Mouse (Mus musculus) intestine, embryonic 16.5 days (tissue): ENCODE results near the gene Adcy2. TPM values are rescaled to one million over a fixed set of nuclear protein-coding genes. Genes with fewer than 3 reads are reported as not detected.
A peak's percentile ranks its signal among the peaks of the same experiment; 100 is the strongest.

ENCODE experiments used
- ATAC-seq: fragments of 200-750 bp; cut with Nextera tagmentation; 2 replicates; pipeline ENCODE4 v1.8.0; 2017; ENCODE audit warnings: moderate TSS enrichment, moderate library complexity
- H3K27ac ChIP-seq: fragments of 300-500 bp; sonication (generic); 2 replicates; pipeline ENCODE4 v1.5.1; 2014; ENCODE audit warnings: mild to moderate bottlenecking, low read length
- H3K27me3 ChIP-seq: fragments of 300-500 bp; sonication (generic); replicated peaks from 2 replicates; pipeline ENCODE4 v1.6.1; 2014; ENCODE audit warnings: low read length, control low read depth, mixed read lengths; ENCODE audit not compliant: control insufficient read depth, insufficient read depth
- H3K36me3 ChIP-seq: fragments of 300-500 bp; sonication (generic); 2 replicates; pipeline ENCODE4 v1.6.1; 2014; ENCODE audit warnings: low read length, control low read depth; ENCODE audit not compliant: control insufficient read depth, insufficient read depth
- H3K4me1 ChIP-seq: fragments of 300-500 bp; sonication (generic); 2 replicates; pipeline ENCODE4 v1.6.1; 2014; ENCODE audit warnings: low read length, control low read depth, mixed read lengths; ENCODE audit not compliant: control insufficient read depth, insufficient read depth
- H3K4me2 ChIP-seq: fragments of 300-500 bp; sonication (generic); 2 replicates; pipeline ENCODE4 v1.6.1; 2014; ENCODE audit warnings: low read depth, low read length, control low read depth
- H3K4me3 ChIP-seq: fragments of 300-500 bp; sonication (generic); 2 replicates; pipeline ENCODE4 v1.5.1; 2014; ENCODE audit warnings: mild to moderate bottlenecking, low read length
- H3K9ac ChIP-seq: fragments of 300-500 bp; sonication (generic); 2 replicates; pipeline ENCODE4 v1.6.1; 2014; ENCODE audit warnings: low read depth, low read length
- H3K9me3 ChIP-seq: fragments of 300-500 bp; sonication (generic); 2 replicates; pipeline ENCODE4 v1.6.1; 2016; ENCODE audit warnings: low read length, control low read depth; ENCODE audit not compliant: control insufficient read depth
- WGBS: fragments of 180-500 bp; shearing (Covaris S2); extraction: QIAGEN DNeasy Blood & Tissue Kit; methylation state at CpG from one replicate; pipeline ENCODE4 v1.1.7; 2014; 5-methylcytosine and 5-hydroxymethylcytosine counted together
- polyA plus RNA-seq: library from polyadenylated mRNA; unstranded; fragments of >200 nt; fragmentation: Nextera tagmentation; extraction: Ambion mirVana; gene quantifications from 2 replicates; pipeline ENCODE4 v1.2.1, GENCODE M21; 2015

Adcy2 gene
- polyA plus RNA-seq, 1 experiment from 2014 or later: 1.1 TPM

DNA sequence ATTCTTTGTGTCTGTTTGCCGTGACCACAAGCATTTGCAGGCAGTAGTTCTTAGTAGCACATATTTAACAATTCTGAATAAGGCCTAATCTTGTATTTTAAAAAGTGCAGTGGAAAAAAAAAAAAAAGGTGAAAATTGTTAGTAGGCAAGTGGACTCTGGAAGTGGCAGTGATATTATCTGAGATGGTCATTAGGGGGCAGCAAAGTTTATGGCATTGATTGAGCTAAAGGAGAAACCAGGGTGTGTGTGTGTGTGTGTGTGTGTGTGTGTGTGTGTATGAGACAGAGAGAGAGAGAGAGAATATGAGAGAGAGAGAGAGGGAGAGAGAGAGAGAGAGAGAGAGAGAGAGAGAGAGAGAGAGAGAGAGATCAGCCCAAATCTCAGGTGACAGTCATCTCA is 405.5 kb downstream of the Adcy2 start:
- peaks cover 34% of the 10 kb centered on the region for H3K36me3 ChIP-seq
- no peak for ATAC-seq
- H3K9ac ChIP-seq: no peak overlapping the region
- no peaks in the 10 kb centered on the region for H3K27me3 ChIP-seq
- H3K4me1 ChIP-seq: no peaks in the 10 kb centered on the region
- no peaks in the 10 kb centered on the region for H3K9me3 ChIP-seq
- 84% methylated on average over 1 of the region's 1 CpGs for WGBS
- no peak overlapping the region for H3K27ac ChIP-seq
- H3K4me2 ChIP-seq: no peak overlapping the region
- no peak overlapping the region for H3K4me3 ChIP-seq

DNA sequence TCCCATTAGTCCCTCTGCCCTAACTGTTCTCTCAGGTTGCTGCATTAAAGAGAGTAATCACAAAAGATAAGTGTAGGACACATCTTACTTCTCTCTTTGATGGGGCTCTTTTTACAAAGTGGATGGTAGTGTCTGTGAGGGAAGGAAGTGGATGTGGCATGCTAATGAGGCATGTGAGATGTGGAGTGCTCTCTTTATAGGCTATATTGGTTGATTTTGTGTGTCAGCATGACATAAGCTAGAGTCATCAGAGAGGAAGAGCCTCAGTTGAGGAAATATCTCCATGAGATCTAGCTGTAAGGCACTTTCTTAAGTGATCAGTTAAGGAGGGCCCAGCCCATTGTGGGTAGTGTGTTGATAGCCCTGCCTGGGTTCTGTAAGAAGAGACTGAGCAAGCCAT is 411.0 kb downstream of the Adcy2 start:
- H3K9ac ChIP-seq: no peak overlapping the region
- ATAC-seq: no peak
- no peaks in the 10 kb centered on the region for H3K27me3 ChIP-seq
- no peaks in the 10 kb centered on the region for H3K9me3 ChIP-seq
- peaks cover 44% of the 10 kb centered on the region for H3K36me3 ChIP-seq
- no peak overlapping the region for H3K4me2 ChIP-seq
- H3K27ac ChIP-seq: no peak overlapping the region
- 0 out of 2 replicates have a peak, but pooled peaks cover 2% of the 10 kb centered on the region for H3K4me1 ChIP-seq
- H3K4me3 ChIP-seq: no peak overlapping the region

DNA sequence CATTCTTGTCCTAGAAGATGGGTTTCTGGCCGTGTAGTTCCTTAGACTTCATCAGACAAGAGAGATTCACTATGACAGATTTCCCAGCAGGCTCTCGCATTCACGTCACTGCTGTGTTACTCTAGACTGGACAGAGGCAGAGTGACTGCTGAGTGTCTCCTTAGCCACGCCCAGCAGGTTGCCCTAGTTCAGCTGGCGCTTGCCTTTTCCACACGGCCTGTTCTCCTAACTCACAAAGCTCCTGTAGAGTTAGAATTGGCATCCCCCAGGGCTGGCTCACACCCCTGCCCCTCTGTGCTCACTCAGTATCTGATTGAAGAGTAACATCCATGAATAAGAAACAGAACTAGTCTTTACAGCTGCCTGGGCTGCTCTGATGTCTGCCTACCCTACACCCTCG is 413.9 kb downstream of the Adcy2 start:
- Histone ChIP-seq H3K4me1 (peaks cover 8% of the 10 kb centered on the region; the same call in 1 of the 2 replicates), H3K9me3 (no peaks in the 10 kb centered on the region), H3K4me3 (no peak overlapping the region), H3K27me3 (no peaks in the 10 kb centered on the region), H3K9ac (no peak overlapping the region), H3K36me3 (peaks cover 24% of the 10 kb centered on the region; the same call in 1 of the 2 replicates), H3K4me2 (no peak overlapping the region), H3K27ac (no peak overlapping the region)
- WGBS: 84% methylated on average over 7 of the region's 7 CpGs
- ATAC-seq: no peak

DNA sequence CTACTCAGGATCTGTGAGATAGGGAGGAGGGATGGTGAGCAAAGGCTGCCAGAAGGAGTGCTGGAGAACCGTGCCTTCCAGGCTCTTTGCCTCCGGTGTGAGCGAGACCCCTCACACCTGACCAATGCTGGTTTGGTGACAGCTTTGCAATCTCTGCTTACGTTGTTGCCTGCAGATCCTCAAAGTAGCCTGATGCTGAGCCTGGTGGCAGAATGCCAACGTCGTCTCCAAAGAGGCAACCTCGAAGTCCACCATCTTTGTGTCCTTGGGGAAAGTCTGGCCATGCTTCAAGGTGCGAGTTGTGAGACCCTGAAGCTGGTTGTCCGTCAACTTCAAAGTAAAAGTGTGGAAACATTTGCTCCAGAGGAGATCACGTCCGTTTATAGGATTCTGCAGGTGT is 415.4 kb downstream of the Adcy2 start:
- Histone ChIP-seq H3K36me3 (peaks cover 12% of the 10 kb centered on the region; the same call in 1 of the 2 replicates), H3K27me3 (no peaks in the 10 kb centered on the region), H3K4me3 (no peak overlapping the region), H3K27ac (no peak overlapping the region), H3K9me3 (no peaks in the 10 kb centered on the region), H3K9ac (no peak overlapping the region), H3K4me1 (peaks cover 8% of the 10 kb centered on the region; the same call in 1 of the 2 replicates), H3K4me2 (no peak overlapping the region)
- no peak for ATAC-seq
- WGBS: 91% methylated on average over 11 of the region's 11 CpGs

DNA sequence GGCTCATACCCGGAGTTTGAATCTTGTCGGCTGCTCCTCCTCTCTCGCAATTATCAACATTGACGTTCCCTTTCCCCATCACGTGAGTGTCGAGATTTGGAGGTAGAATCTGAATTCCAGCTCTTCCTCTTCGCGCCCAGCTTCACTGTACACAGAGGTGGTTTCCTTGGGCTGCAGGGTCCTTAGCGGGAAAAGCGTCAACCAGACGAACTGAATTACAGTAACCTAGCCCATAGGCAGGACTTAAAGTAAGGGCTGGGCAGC is 416.9 kb downstream of the Adcy2 start:
- H3K4me3 ChIP-seq: peak overlapping the region; percentile 88
- H3K4me1 ChIP-seq: peaks cover 8% of the 10 kb centered on the region; the same call in 1 of the 2 replicates
- 0% methylated on average over 11 of the region's 11 CpGs for WGBS
- ATAC-seq: peak; percentile 17
- no peaks in the 10 kb centered on the region for H3K27me3 ChIP-seq
- H3K9me3 ChIP-seq: no peaks in the 10 kb centered on the region
- H3K4me2 ChIP-seq: peak overlapping the region; percentile 82
- H3K9ac ChIP-seq: peak overlapping the region; percentile 85
- H3K36me3 ChIP-seq: peaks cover 7% of the 10 kb centered on the region; the same call in 1 of the 2 replicates
- H3K27ac ChIP-seq: peak overlapping the region; percentile 79

DNA sequence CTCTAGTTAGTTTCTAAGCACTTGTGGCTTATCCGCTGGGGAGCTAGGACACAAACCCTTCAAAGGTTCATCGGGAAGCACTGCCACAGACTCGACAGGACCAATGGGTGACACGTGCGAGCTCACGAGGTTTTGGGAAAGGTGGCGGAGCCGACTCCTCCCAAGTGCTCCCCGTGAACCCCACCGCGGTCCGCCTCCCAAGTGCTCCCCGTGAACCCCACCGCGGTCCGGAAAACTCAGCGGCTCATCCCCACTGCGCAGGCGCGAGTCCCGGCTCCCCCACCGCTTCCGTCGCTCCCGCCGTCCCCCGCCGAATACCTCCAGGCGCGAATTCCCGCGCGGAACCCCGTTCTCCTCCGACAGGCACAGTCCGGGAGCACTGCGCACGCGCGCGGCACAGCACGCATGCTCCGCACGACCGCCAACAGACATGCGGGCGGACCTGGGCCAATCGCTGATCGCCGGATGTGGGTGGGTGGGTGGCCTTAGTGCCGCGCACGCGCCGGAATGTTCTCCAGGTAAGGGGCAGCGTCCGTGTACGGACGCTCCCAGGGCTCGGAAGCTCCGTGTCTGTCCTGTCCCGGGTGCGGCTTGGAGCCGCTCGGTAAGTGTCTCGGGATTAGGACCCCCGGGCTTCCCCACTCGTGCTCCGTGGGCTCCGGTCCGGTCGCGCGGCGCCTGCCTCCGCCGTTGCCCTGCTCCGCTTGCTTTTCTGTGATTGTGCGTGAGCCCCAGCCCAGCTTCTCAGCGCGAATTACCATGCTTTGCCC is 417.4 kb downstream of the Adcy2 start, which contains the start of the genes Mtrr and Fastkd3:
Mtrr (minus strand) TSS at position 403 of the 770 bp plus-strand sequence.
Fastkd3 (plus strand) TSS at position 488 of the 770 bp plus-strand sequence.
- Histone ChIP-seq H3K9ac (peak within 1 kb of the TSS; percentile 85), H3K4me3 (peak within 1 kb of the TSS; percentile 88), H3K27me3 (no peaks in the 10 kb centered on the region), H3K36me3 (peaks cover 7% of the 10 kb centered on the region; the same call in 1 of the 2 replicates), H3K4me2 (peak within 1 kb of the TSS; percentile 82), H3K9me3 (no peaks in the 10 kb centered on the region), H3K27ac (peak within 1 kb of the TSS; percentile 79), H3K4me1 (peaks cover 8% of the 10 kb centered on the region; the same call in 1 of the 2 replicates)
- peak; percentile 99 for ATAC-seq
- WGBS: under 1% methylated on average over 81 of the region's 81 CpGs

DNA sequence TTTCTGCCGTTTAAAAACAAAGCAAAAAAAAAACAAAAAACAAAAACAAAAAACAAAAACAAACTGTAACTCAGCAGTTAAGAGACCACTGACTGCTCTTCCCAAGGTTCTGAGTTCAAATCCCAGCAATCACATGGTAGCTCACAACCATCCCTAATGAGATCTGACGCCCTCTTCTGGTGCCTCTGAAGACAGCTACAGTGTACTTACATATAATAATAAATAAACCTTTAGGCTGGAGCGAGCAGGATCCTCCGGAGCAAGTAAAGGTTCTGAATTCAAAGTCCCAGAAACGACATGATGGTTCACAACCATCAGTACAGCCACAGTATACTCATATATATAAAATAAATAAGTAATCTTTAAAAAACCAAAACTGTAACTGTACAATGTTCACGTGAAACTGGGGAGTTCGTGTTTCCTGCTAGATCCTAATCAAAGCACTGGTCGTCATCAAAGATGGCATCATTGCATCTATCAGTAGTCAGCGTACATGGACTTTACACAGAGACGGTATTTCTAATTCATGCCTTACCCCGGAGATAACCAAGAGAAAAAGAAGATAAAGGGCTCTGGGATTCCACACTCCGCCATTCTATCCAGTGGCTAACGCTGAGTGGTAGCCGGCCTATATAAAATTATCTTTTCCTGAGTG is 418.1 kb downstream of the Adcy2 start:
- H3K9ac ChIP-seq: peak overlapping the region; percentile 77
- H3K4me2 ChIP-seq: peak overlapping the region; percentile 68
- H3K27ac ChIP-seq: peak overlapping the region; percentile 57
- peaks cover 8% of the 10 kb centered on the region; the same call in 1 of the 2 replicates for H3K36me3 ChIP-seq
- ATAC-seq: peak; percentile 12
- no peaks in the 10 kb centered on the region for H3K27me3 ChIP-seq
- WGBS: 20% methylated on average over 14 of the region's 14 CpGs
- peaks cover 8% of the 10 kb centered on the region; the same call in 1 of the 2 replicates for H3K4me1 ChIP-seq
- H3K9me3 ChIP-seq: no peaks in the 10 kb centered on the region
- peak overlapping the region; percentile 88 for H3K4me3 ChIP-seq

DNA sequence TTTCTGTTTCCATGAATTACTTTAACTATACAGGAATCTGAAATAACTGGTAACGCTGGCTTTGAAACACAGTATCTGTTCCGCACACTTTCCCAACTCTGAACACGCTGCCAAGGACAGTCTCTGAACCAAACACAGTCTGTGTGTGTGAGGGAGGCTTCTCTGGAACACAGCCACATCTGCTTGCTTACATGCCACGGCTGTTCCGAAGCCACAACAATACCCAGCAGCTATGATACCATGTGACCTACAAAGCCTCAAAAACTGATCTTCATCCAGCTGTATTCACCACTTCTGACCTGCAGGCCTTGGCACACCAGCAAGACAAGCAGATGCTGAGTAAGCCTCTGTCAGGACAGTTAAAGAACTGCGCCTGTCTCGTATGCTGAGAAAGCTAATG is 421.4 kb downstream of the Adcy2 start:
- no peaks in the 10 kb centered on the region for H3K27me3 ChIP-seq
- no peak overlapping the region for H3K4me2 ChIP-seq
- ATAC-seq: no peak
- no peak overlapping the region for H3K9ac ChIP-seq
- peaks cover 14% of the 10 kb centered on the region for H3K4me1 ChIP-seq
- H3K27ac ChIP-seq: no peak overlapping the region
- H3K4me3 ChIP-seq: no peak overlapping the region
- 88% methylated on average over 7 of the region's 7 CpGs for WGBS
- no peaks in the 10 kb centered on the region for H3K9me3 ChIP-seq
- 0 out of 2 replicates have a peak, but pooled peaks cover 3% of the 10 kb centered on the region for H3K36me3 ChIP-seq

DNA sequence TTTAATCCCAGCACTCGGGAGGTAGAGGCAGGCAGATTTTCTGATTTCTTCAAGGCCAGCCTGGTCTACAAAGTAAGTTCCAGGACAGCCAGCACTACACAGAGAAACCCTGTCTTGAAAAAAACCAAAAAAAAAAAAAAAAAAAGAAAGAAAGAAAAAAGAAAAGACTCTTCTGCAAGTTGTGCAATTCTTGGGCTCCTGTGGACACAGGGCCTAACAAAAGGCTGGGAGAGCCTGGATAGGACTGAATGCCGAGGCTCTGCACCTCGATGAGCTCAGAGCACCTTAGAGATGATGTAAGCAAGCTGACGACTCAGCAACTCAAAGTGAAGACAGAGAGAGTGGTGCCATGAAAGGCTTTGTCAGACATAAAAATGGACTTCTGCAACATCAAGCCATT is 424.9 kb downstream of the Adcy2 start:
- no peaks in the 10 kb centered on the region for H3K9me3 ChIP-seq
- ATAC-seq: no peak
- 0 out of 2 replicates have a peak, but pooled peaks cover 6% of the 10 kb centered on the region for H3K36me3 ChIP-seq
- H3K4me2 ChIP-seq: no peak overlapping the region
- no peak overlapping the region for H3K9ac ChIP-seq
- peaks cover 10% of the 10 kb centered on the region for H3K4me1 ChIP-seq
- H3K27ac ChIP-seq: no peak overlapping the region
- 76% methylated on average over 4 of the region's 4 CpGs for WGBS
- no peaks in the 10 kb centered on the region for H3K27me3 ChIP-seq
- no peak overlapping the region for H3K4me3 ChIP-seq
